Mouse (Mus musculus): ENCODE measurements around the gene Snd1. TPM values are rescaled to one million over a fixed set of nuclear protein-coding genes. Genes with fewer than 3 reads are reported as not detected.

The Snd1 gene
- polyA plus RNA-seq, 1 experiment: 155 TPM

GRCm38 (mm10) chr6:28853164-28853563 is 378.2 kb downstream of the Snd1 start:
- Histone ChIP-seq H3K27me3 (ENCODE audit: control insufficient read depth, insufficient read depth, insufficient read length) (no peaks in the 10 kb centered on the region), H3ac (ENCODE audit: control insufficient read depth, insufficient read length, low read depth) (no peak overlapping the region), H3K4me3 (ENCODE audit: insufficient read depth, poor library complexity, severe bottlenecking) (no peak overlapping the region), H3K79me3 (ENCODE audit: low read depth) (no peaks in the 10 kb centered on the region), H3K36me3 (ENCODE audit: control insufficient read depth, insufficient read depth) (peaks cover 14% of the 10 kb centered on the region), H3K79me2 (ENCODE audit: control insufficient read depth, insufficient read depth) (peaks cover 7% of the 10 kb centered on the region)
- no peak for TF ChIP-seq FOSL1 (IDR thresholded peaks at IDR 0.05; ENCODE audit: insufficient read depth, low read length, poor library complexity, severe bottlenecking)
- TF ChIP-seq USF1 (IDR thresholded peaks at IDR 0.05; ENCODE audit: low read depth): no peak
- no peak for TF ChIP-seq MYOD1 (IDR thresholded peaks at IDR 0.05; ENCODE audit: control insufficient read depth, insufficient read length, low read depth)
- TF ChIP-seq CTCF (IDR thresholded peaks at IDR 0.05; ENCODE audit: control insufficient read depth, insufficient read depth, insufficient read length): no peak
- TF ChIP-seq MAX (IDR thresholded peaks at IDR 0.05): no peak
- TF ChIP-seq MYOG (IDR thresholded peaks at IDR 0.05; ENCODE audit: control insufficient read depth, extremely low read depth, insufficient read length): no peak
- TF ChIP-seq CEBPB (IDR thresholded peaks at IDR 0.05; ENCODE audit: low read depth): no peak

GRCm38 (mm10) chr6:28853654-28854053 is 378.7 kb downstream of the Snd1 start:
- Histone ChIP-seq H3K4me3 (ENCODE audit: insufficient read depth, poor library complexity, severe bottlenecking) (no peak overlapping the region), H3K79me3 (ENCODE audit: low read depth) (no peaks in the 10 kb centered on the region), H3ac (ENCODE audit: control insufficient read depth, insufficient read length, low read depth) (no peak overlapping the region), H3K36me3 (ENCODE audit: control insufficient read depth, insufficient read depth) (peaks cover 14% of the 10 kb centered on the region), H3K79me2 (ENCODE audit: control insufficient read depth, insufficient read depth) (peaks cover 7% of the 10 kb centered on the region), H3K27me3 (ENCODE audit: control insufficient read depth, insufficient read depth, insufficient read length) (no peaks in the 10 kb centered on the region)
- TF ChIP-seq USF1 (IDR thresholded peaks at IDR 0.05; ENCODE audit: low read depth): no peak
- no peak for TF ChIP-seq CEBPB (IDR thresholded peaks at IDR 0.05; ENCODE audit: low read depth)
- no peak for TF ChIP-seq CTCF (IDR thresholded peaks at IDR 0.05; ENCODE audit: control insufficient read depth, insufficient read depth, insufficient read length)
- TF ChIP-seq FOSL1 (IDR thresholded peaks at IDR 0.05; ENCODE audit: insufficient read depth, low read length, poor library complexity, severe bottlenecking): no peak
- no peak for TF ChIP-seq MAX (IDR thresholded peaks at IDR 0.05)
- no peak for TF ChIP-seq MYOD1 (IDR thresholded peaks at IDR 0.05; ENCODE audit: control insufficient read depth, insufficient read length, low read depth)
- TF ChIP-seq MYOG (IDR thresholded peaks at IDR 0.05; ENCODE audit: control insufficient read depth, extremely low read depth, insufficient read length): no peak

DNA sequence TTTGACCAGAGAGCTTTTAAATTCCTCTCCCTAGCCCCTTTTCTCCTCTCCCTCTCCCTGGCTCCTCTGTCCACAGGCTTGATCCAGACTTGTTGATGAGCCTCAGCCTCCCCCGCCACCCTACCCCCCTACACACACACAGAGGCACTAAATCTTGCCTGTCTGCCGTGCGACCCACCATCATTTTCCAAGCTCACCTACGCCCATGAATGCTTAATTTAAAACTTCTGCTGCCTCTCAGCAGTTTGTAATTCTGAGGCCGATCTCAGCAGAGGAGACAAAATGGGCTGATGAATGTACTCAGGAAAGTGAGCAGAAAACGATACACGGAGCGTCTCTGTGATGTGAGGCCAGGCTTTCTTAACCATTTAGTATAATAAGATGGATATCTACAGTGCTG is 379.7 kb downstream of the Snd1 start:
- no peak overlapping the region for H3K4me3 ChIP-seq (ENCODE audit: insufficient read depth, poor library complexity, severe bottlenecking)
- peaks cover under 1% of the 10 kb centered on the region for H3K79me2 ChIP-seq (ENCODE audit: control insufficient read depth, insufficient read depth)
- H3K27me3 ChIP-seq (ENCODE audit: control insufficient read depth, insufficient read depth, insufficient read length): no peaks in the 10 kb centered on the region
- H3ac ChIP-seq (ENCODE audit: control insufficient read depth, insufficient read length, low read depth): no peak overlapping the region
- no peak for TF ChIP-seq MYOD1 (IDR thresholded peaks at IDR 0.05; ENCODE audit: control insufficient read depth, insufficient read length, low read depth)
- TF ChIP-seq CTCF (IDR thresholded peaks at IDR 0.05; ENCODE audit: control insufficient read depth, insufficient read depth, insufficient read length): no peak
- no peak for TF ChIP-seq USF1 (IDR thresholded peaks at IDR 0.05; ENCODE audit: low read depth)
- TF ChIP-seq MYOG (IDR thresholded peaks at IDR 0.05; ENCODE audit: control insufficient read depth, extremely low read depth, insufficient read length): no peak
- no peak for TF ChIP-seq MAX (IDR thresholded peaks at IDR 0.05)
- TF ChIP-seq FOSL1 (IDR thresholded peaks at IDR 0.05; ENCODE audit: insufficient read depth, low read length, poor library complexity, severe bottlenecking): no peak
- TF ChIP-seq CEBPB (IDR thresholded peaks at IDR 0.05; ENCODE audit: low read depth): no peak
- peaks cover 14% of the 10 kb centered on the region for H3K36me3 ChIP-seq (ENCODE audit: control insufficient read depth, insufficient read depth)
- no peaks in the 10 kb centered on the region for H3K79me3 ChIP-seq (ENCODE audit: low read depth)

DNA sequence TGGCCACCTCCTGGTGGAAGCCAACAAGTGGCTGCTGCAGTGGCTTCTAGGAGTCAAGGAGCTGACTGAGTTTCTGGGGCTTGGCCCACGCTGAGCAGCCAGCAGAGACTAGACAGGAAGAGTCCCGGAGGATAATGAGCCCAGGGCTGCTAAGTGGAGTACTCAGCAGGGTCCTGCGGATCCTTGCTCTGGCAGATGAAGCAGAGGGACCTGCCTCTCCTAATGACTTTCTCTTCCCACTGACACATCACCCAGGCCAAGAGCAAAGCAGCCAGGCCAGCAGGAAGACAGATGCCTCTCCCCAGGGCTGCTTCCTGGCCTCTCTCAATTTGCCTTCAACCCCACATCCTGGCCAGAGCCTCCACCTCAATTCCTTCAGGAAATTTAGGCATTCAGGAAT is 380.5 kb downstream of the Snd1 start:
- Histone ChIP-seq H3ac (ENCODE audit: control insufficient read depth, insufficient read length, low read depth) (no peak overlapping the region), H3K79me2 (ENCODE audit: control insufficient read depth, insufficient read depth) (no peaks in the 10 kb centered on the region), H3K27me3 (ENCODE audit: control insufficient read depth, insufficient read depth, insufficient read length) (no peaks in the 10 kb centered on the region), H3K36me3 (ENCODE audit: control insufficient read depth, insufficient read depth) (peaks cover 14% of the 10 kb centered on the region), H3K4me3 (ENCODE audit: insufficient read depth, poor library complexity, severe bottlenecking) (no peak overlapping the region), H3K79me3 (ENCODE audit: low read depth) (no peaks in the 10 kb centered on the region)
- TF ChIP-seq CEBPB (IDR thresholded peaks at IDR 0.05; ENCODE audit: low read depth) (no peak), MYOG (IDR thresholded peaks at IDR 0.05; ENCODE audit: control insufficient read depth, extremely low read depth, insufficient read length) (no peak), FOSL1 (IDR thresholded peaks at IDR 0.05; ENCODE audit: insufficient read depth, low read length, poor library complexity, severe bottlenecking) (no peak), MAX (IDR thresholded peaks at IDR 0.05) (no peak), USF1 (IDR thresholded peaks at IDR 0.05; ENCODE audit: low read depth) (no peak), MYOD1 (IDR thresholded peaks at IDR 0.05; ENCODE audit: control insufficient read depth, insufficient read length, low read depth) (no peak), CTCF (IDR thresholded peaks at IDR 0.05; ENCODE audit: control insufficient read depth, insufficient read depth, insufficient read length) (no peak)

GRCm38 (mm10) chr6:28856789-28857188 is 381.9 kb downstream of the Snd1 start:
- no peak for TF ChIP-seq USF1 (IDR thresholded peaks at IDR 0.05; ENCODE audit: low read depth)
- TF ChIP-seq MYOD1 (IDR thresholded peaks at IDR 0.05; ENCODE audit: control insufficient read depth, insufficient read length, low read depth): no peak
- no peak for TF ChIP-seq MAX (IDR thresholded peaks at IDR 0.05)
- TF ChIP-seq CTCF (IDR thresholded peaks at IDR 0.05; ENCODE audit: control insufficient read depth, insufficient read depth, insufficient read length): no peak
- no peaks in the 10 kb centered on the region for H3K79me2 ChIP-seq (ENCODE audit: control insufficient read depth, insufficient read depth)
- H3ac ChIP-seq (ENCODE audit: control insufficient read depth, insufficient read length, low read depth): no peak overlapping the region
- no peaks in the 10 kb centered on the region for H3K27me3 ChIP-seq (ENCODE audit: control insufficient read depth, insufficient read depth, insufficient read length)
- peaks cover 14% of the 10 kb centered on the region for H3K36me3 ChIP-seq (ENCODE audit: control insufficient read depth, insufficient read depth)
- H3K4me3 ChIP-seq (ENCODE audit: insufficient read depth, poor library complexity, severe bottlenecking): no peak overlapping the region
- H3K79me3 ChIP-seq (ENCODE audit: low read depth): no peaks in the 10 kb centered on the region

Data from C2C12 (cell line).